Mouse (Mus musculus) E14TG2a.4 (cell line): Measurements from ENCODE around the gene Rad51.

ENCODE experiments used
- CTCF ChIP-seq: conservative IDR thresholded peaks from 2 replicates; pipeline ENCODE4 v1.5.1; 2014; ENCODE audit warnings: low read length
- NANOG ChIP-seq: IDR thresholded peaks from 2 replicates; pipeline ENCODE4 v1.6.1; 2014; ENCODE audit warnings: borderline replicate concordance, low read length, mixed read lengths
- POU5F1 ChIP-seq: IDR thresholded peaks from 2 replicates; pipeline ENCODE4 v1.6.1; 2014; ENCODE audit warnings: low read length, borderline replicate concordance

GRCm38 (mm10) chr2:119190969-119191368 lies 78.4 kb downstream of the Rad51 start:
- no peak for TF ChIP-seq CTCF
- TF ChIP-seq NANOG = no peak
- TF ChIP-seq POU5F1 = no peak
